ENCODE assay signal across 9 mouse cellular contexts in the genomic region with DNA sequence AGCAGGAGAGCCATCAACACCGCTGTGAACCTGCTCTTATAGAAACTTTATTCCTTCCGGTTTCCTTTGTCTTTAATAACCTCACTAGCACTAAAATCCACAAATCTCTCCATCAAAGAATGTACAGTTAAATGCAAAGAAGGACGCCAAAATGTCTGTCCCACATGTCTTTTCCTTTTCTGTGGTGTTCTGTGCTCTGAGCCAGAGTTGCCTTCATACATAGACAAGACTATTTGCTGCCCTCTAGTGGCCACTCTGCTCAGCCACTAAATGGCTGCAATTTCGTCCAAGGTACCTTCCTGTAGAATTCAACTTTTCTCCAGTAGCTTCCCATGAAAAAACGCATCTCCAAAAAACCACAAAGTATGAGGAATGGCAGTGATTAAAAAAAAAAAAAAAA. TPM values are rescaled to one million over a fixed set of nuclear protein-coding genes. Genes with fewer than 3 reads are reported as not detected.
DNase-seq lines count a peak whose midpoint lies in the region; ATAC-seq and TF ChIP-seq lines count a peak whose summit lies in the region.
"Had no signal": no experiment of that assay in that cellular context is flagged by ENCODE, and none has a peak within 500 bp of the region (broad histone marks: within the 10 kb centered on the region; RNA-seq: fewer than 3 reads in every experiment).

No protein-coding gene starts in this region.

- no peak overlapping the region for H3K9ac ChIP-seq in kidney, embryonic 15.5 days
- no peak overlapping the region for H3K9ac ChIP-seq in limb, embryonic 13.5 days
- H3K9ac ChIP-seq in neural tube, embryonic 15.5 days (replicated peaks): no peak overlapping the region
- H3K9ac ChIP-seq: stomach, embryonic 15.5 days had no signal

- H3K36me3 ChIP-seq in kidney, embryonic 15.5 days: no peaks in the 10 kb centered on the region
- H3K36me3 ChIP-seq in limb, embryonic 13.5 days: no peaks in the 10 kb centered on the region
- H3K36me3 ChIP-seq in neural tube, embryonic 15.5 days: no peaks in the 10 kb centered on the region
- H3K36me3 ChIP-seq: stomach, embryonic 15.5 days had no signal

- no peaks in the 10 kb centered on the region for H3K9me3 ChIP-seq in kidney, embryonic 15.5 days (replicated peaks)
- no peaks in the 10 kb centered on the region for H3K9me3 ChIP-seq in limb, embryonic 13.5 days
- no peaks in the 10 kb centered on the region for H3K9me3 ChIP-seq in neural tube, embryonic 15.5 days (replicated peaks)
- H3K9me3 ChIP-seq: stomach, embryonic 15.5 days had no signal

- TF ChIP-seq CTCF in cortical plate, adult 2 months (IDR thresholded peaks at IDR 0.05; ENCODE audit: extremely low read depth, insufficient read depth, low read length): peak; percentile 84

- ATAC-seq in kidney, embryonic 15.5 days (replicated peaks; ENCODE audit: low FRiP score): no peak
- ATAC-seq in limb, embryonic 13.5 days (ENCODE audit: low FRiP score, low read depth): peak; percentile 68
- ATAC-seq in neural tube, embryonic 15.5 days (ENCODE audit: low FRiP score): peak; percentile 81; the same call in 1 of the 2 replicates
- ATAC-seq in inflammation-experienced regulatory T-cells, adult 6 months: no peak

- DNase-seq in B cell, adult 2 months: peak; percentile 4 to 6
- DNase-seq in adipocyte (ENCODE audit: low spot score): peak; percentile 86
- peak; percentile 73 for DNase-seq in gastrocnemius, postnatal 10 days

- no peaks in the 10 kb centered on the region for H3K4me1 ChIP-seq in cortical plate, adult 2 months (ENCODE audit: control insufficient read depth, insufficient read depth, low read length)
- 0 out of 2 replicates have a peak, but pooled peaks cover 4% of the 10 kb centered on the region for H3K4me1 ChIP-seq in kidney, embryonic 15.5 days
- H3K4me1 ChIP-seq in limb, embryonic 13.5 days: peaks cover 12% of the 10 kb centered on the region; the same call in 1 of the 2 replicates
- H3K4me1 ChIP-seq in neural tube, embryonic 15.5 days: no peaks in the 10 kb centered on the region
- H3K4me1 ChIP-seq: stomach, embryonic 15.5 days had no signal

- H3K27me3 ChIP-seq in kidney, embryonic 15.5 days: no peaks in the 10 kb centered on the region
- H3K27me3 ChIP-seq in limb, embryonic 13.5 days: no peaks in the 10 kb centered on the region
- no peaks in the 10 kb centered on the region for H3K27me3 ChIP-seq in neural tube, embryonic 15.5 days (replicated peaks)
- H3K27me3 ChIP-seq: stomach, embryonic 15.5 days had no signal

- WGBS in kidney, embryonic 15.5 days: 28% methylated on average over 5 of the region's 5 CpGs
- 27% methylated on average over 5 of the region's 5 CpGs for WGBS in limb, embryonic 13.5 days
- WGBS in neural tube, embryonic 15.5 days: 35% methylated on average over 5 of the region's 5 CpGs

- TF ChIP-seq POLR2A in cortical plate, adult 2 months (IDR thresholded peaks at IDR 0.05; ENCODE audit: extremely low read depth, insufficient read depth, low read length): no peak

- no peak overlapping the region for H3K27ac ChIP-seq in cortical plate, adult 2 months (ENCODE audit: insufficient read depth, low read length)
- H3K27ac ChIP-seq in kidney, embryonic 15.5 days: 0 out of 2 replicates have a peak overlapping the region, but pooled peaks have one; percentile 10
- H3K27ac ChIP-seq in limb, embryonic 13.5 days: no peak overlapping the region
- no peak overlapping the region for H3K27ac ChIP-seq in neural tube, embryonic 15.5 days (replicated peaks)
- H3K27ac ChIP-seq: stomach, embryonic 15.5 days had no signal

- no peak overlapping the region for H3K4me3 ChIP-seq in cortical plate, adult 2 months (ENCODE audit: insufficient read depth, low read length)
- no peak overlapping the region for H3K4me3 ChIP-seq in kidney, embryonic 15.5 days (replicated peaks)
- no peak overlapping the region for H3K4me3 ChIP-seq in limb, embryonic 13.5 days
- no peak overlapping the region for H3K4me3 ChIP-seq in neural tube, embryonic 15.5 days (replicated peaks)
- H3K4me3 ChIP-seq: stomach, embryonic 15.5 days had no signal

- H3K4me2 ChIP-seq in kidney, embryonic 15.5 days: no peak overlapping the region
- no peak overlapping the region for H3K4me2 ChIP-seq in limb, embryonic 13.5 days (replicated peaks)
- H3K4me2 ChIP-seq in neural tube, embryonic 15.5 days: no peak overlapping the region
- H3K4me2 ChIP-seq: stomach, embryonic 15.5 days had no signal

RNA-seq across cellular contexts. Expression of gene Tm4sf4, which starts 23.3 kb away (rescaled TPM):
- polyA plus RNA-seq in cortical plate, adult 2 months (2012; rRNA removed): 0.06 TPM in 1 of 2 replicates, not detected in the other
- not detected for total RNA-seq in gastrocnemius, postnatal 10 days (2021)
- 1.9 and 3.1 TPM in 2 replicates for polyA plus RNA-seq in kidney, embryonic 15.5 days (2015; fragmentation: Nextera tagmentation; extraction: Ambion mirVana)
- 0.22 and 0.29 TPM in 2 replicates for polyA plus RNA-seq in limb, embryonic 13.5 days (2015; fragmentation: Nextera tagmentation; extraction: Ambion mirVana)
- 0.52 and 1.8 TPM in 2 replicates for polyA plus RNA-seq in neural tube, embryonic 15.5 days (2015; fragmentation: Nextera tagmentation; extraction: Ambion mirVana)
- not detected for polyA plus RNA-seq in inflammation-experienced regulatory T-cells, adult 6 months (2017; shearing (Covaris generic))

Comparison
In these comparisons a context has a peak if more than half of its experiments do, and no peak if none do; other contexts are left out.
1. DNase-seq: peak in every context shown above with its lines; median percentile 86 in adipocyte; 73 in gastrocnemius, postnatal 10 days; 5 in B cell, adult 2 months.
2. ATAC-seq: peak in limb, embryonic 13.5 days (single experiment) and neural tube, embryonic 15.5 days (single experiment); none in kidney, embryonic 15.5 days (single experiment) and inflammation-experienced regulatory T-cells, adult 6 months (single experiment).